In the genomic region with DNA sequence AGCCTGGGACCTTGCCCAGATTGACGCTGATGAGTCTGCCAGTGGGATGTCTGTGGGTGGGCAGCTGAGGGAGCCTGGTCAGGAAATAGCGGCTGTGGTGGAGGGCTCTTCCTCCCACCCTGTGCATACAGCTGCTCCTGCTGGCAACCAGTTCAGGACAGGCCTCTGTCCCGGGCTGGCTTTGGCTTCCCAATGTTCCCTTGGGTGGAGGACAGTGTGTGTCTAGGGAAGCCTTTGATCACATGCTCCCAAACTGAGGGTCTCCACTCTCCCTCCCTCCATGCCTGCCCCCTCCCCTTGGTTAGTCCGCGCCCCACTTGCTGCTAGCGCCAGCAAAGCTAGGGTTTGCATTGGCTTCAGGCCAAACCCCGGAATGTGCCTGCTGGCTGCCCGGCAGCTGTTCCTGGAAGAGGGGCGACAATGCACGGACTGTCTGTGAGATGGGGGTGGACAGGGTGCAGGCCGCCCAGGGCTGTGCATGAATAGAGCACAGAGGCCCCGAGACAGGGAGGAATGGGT, we compare ENCODE assay signal across 9 mouse cellular contexts. TPM values are rescaled to one million over a fixed set of nuclear protein-coding genes. Genes with fewer than 3 reads are reported as not detected.
DNase-seq lines count a peak whose midpoint lies in the region; ATAC-seq lines count a peak whose summit lies in the region.
"Had no signal": no experiment of that assay in that cellular context is flagged by ENCODE, and none has a peak within 500 bp of the region (broad histone marks: within the 10 kb centered on the region; RNA-seq: fewer than 3 reads in every experiment).

No protein-coding gene starts in this region.

- peaks cover 50% of the 10 kb centered on the region for H3K4me1 ChIP-seq in kidney, embryonic 15.5 days
- H3K4me1 ChIP-seq in kidney, embryonic 14.5 days (ENCODE audit: control insufficient read depth, insufficient read depth, low read length), result peaks cover 19% of the 10 kb centered on the region
- no peaks in the 10 kb centered on the region for H3K4me1 ChIP-seq in embryonic facial prominence, embryonic 11.5 days (ENCODE audit: control insufficient read depth, insufficient read depth, low read length)
- H3K4me1 ChIP-seq in heart, embryonic 16.5 days (ENCODE audit: control insufficient read depth, insufficient read depth, low read length), result peaks cover 19% of the 10 kb centered on the region
- H3K4me1 ChIP-seq in limb, embryonic 12.5 days (replicated peaks), result peaks cover 51% of the 10 kb centered on the region
- peaks cover 8% of the 10 kb centered on the region; the same call in 1 of the 2 replicates for H3K4me1 ChIP-seq in liver, embryonic 11.5 days (replicated peaks; ENCODE audit: control insufficient read depth, insufficient read depth, low read length)

- 0 out of 2 replicates have a peak, but pooled peaks have one; percentile 30 for ATAC-seq in kidney, embryonic 15.5 days (replicated peaks; ENCODE audit: low FRiP score)
- no peak for ATAC-seq in kidney, embryonic 14.5 days (ENCODE audit: low FRiP score, low TSS enrichment)
- ATAC-seq in embryonic facial prominence, embryonic 11.5 days (replicated peaks; ENCODE audit: insufficient number of reproducible peaks, low FRiP score, low TSS enrichment, low read depth), result peak; percentile 25
- ATAC-seq in heart, embryonic 16.5 days (replicated peaks; ENCODE audit: extremely low read depth, insufficient read depth, low FRiP score), result peak; percentile 58
- ATAC-seq in limb, embryonic 12.5 days (ENCODE audit: insufficient number of reproducible peaks, insufficient read depth, low FRiP score, low TSS enrichment, low read depth), result peak; percentile 79
- ATAC-seq in liver, embryonic 11.5 days (replicated peaks; ENCODE audit: low FRiP score), result no peak

- H3K27me3 ChIP-seq in kidney, embryonic 15.5 days, result no peaks in the 10 kb centered on the region
- no peaks in the 10 kb centered on the region for H3K27me3 ChIP-seq in kidney, embryonic 14.5 days (ENCODE audit: control insufficient read depth, insufficient read depth, low read length)
- no peaks in the 10 kb centered on the region for H3K27me3 ChIP-seq in embryonic facial prominence, embryonic 11.5 days (ENCODE audit: control insufficient read depth, insufficient read depth, low read length)
- no peaks in the 10 kb centered on the region for H3K27me3 ChIP-seq in heart, embryonic 16.5 days (ENCODE audit: control insufficient read depth, insufficient read depth, low read length)
- no peaks in the 10 kb centered on the region for H3K27me3 ChIP-seq in limb, embryonic 12.5 days
- H3K27me3 ChIP-seq in liver, embryonic 11.5 days (replicated peaks; ENCODE audit: control insufficient read depth, insufficient read depth, low read length), result peaks cover 3% of the 10 kb centered on the region; the same call in 1 of the 2 replicates

- WGBS in kidney, embryonic 15.5 days, result 44% methylated on average over 12 of the region's 12 CpGs
- 48% methylated on average over 12 of the region's 12 CpGs for WGBS in kidney, embryonic 14.5 days
- WGBS in embryonic facial prominence, embryonic 11.5 days, result 67% methylated on average over 12 of the region's 12 CpGs
- WGBS in heart, embryonic 16.5 days, result 23% methylated on average over 12 of the region's 12 CpGs
- WGBS in limb, embryonic 12.5 days, result 52% methylated on average over 12 of the region's 12 CpGs
- WGBS in liver, embryonic 11.5 days, result 65% methylated on average over 12 of the region's 12 CpGs

- H3K4me2 ChIP-seq in kidney, embryonic 15.5 days, result no peak overlapping the region
- H3K4me2 ChIP-seq in kidney, embryonic 14.5 days (replicated peaks; ENCODE audit: low read depth, low read length), result no peak overlapping the region
- no peak overlapping the region for H3K4me2 ChIP-seq in embryonic facial prominence, embryonic 11.5 days (ENCODE audit: low read depth, low read length)
- no peak overlapping the region for H3K4me2 ChIP-seq in heart, embryonic 16.5 days (ENCODE audit: low read depth, low read length)
- H3K4me2 ChIP-seq in limb, embryonic 12.5 days, result 0 out of 2 replicates have a peak overlapping the region, but pooled peaks have one; percentile 10
- H3K4me2 ChIP-seq in liver, embryonic 11.5 days, result no peak overlapping the region

- no peak overlapping the region for H3K4me3 ChIP-seq in kidney, embryonic 15.5 days (replicated peaks)
- H3K4me3 ChIP-seq in kidney, embryonic 14.5 days (ENCODE audit: low read length), result no peak overlapping the region
- no peak overlapping the region for H3K4me3 ChIP-seq in embryonic facial prominence, embryonic 11.5 days (ENCODE audit: low read depth, low read length)
- H3K4me3 ChIP-seq in heart, embryonic 16.5 days (ENCODE audit: low read length), result no peak overlapping the region
- no peak overlapping the region for H3K4me3 ChIP-seq in limb, embryonic 12.5 days (replicated peaks)
- H3K4me3 ChIP-seq in liver, embryonic 11.5 days (ENCODE audit: low read depth, low read length), result no peak overlapping the region

- H3K27ac ChIP-seq in kidney, embryonic 15.5 days, result peak overlapping the region; percentile 49
- no peak overlapping the region for H3K27ac ChIP-seq in kidney, embryonic 14.5 days (ENCODE audit: low read depth, low read length)
- 0 out of 2 replicates have a peak overlapping the region, but pooled peaks have one; percentile 35 for H3K27ac ChIP-seq in embryonic facial prominence, embryonic 11.5 days (replicated peaks; ENCODE audit: low read depth, low read length)
- H3K27ac ChIP-seq in heart, embryonic 16.5 days (ENCODE audit: low read length), result peak overlapping the region; percentile 8
- peak overlapping the region; percentile 81 for H3K27ac ChIP-seq in limb, embryonic 12.5 days
- H3K27ac ChIP-seq in liver, embryonic 11.5 days (ENCODE audit: low read depth, low read length), result no peak overlapping the region

- no peaks in the 10 kb centered on the region for H3K9me3 ChIP-seq in kidney, embryonic 15.5 days (replicated peaks)
- H3K9me3 ChIP-seq in kidney, embryonic 14.5 days (ENCODE audit: control insufficient read depth, low read length), result no peaks in the 10 kb centered on the region
- no peaks in the 10 kb centered on the region for H3K9me3 ChIP-seq in embryonic facial prominence, embryonic 11.5 days (replicated peaks; ENCODE audit: control insufficient read depth, low read length)
- no peaks in the 10 kb centered on the region for H3K9me3 ChIP-seq in heart, embryonic 16.5 days (replicated peaks; ENCODE audit: control insufficient read depth, low read length)
- H3K9me3 ChIP-seq in limb, embryonic 12.5 days, result no peaks in the 10 kb centered on the region
- H3K9me3 ChIP-seq in liver, embryonic 11.5 days (ENCODE audit: control insufficient read depth, low read length), result no peaks in the 10 kb centered on the region

- H3K9ac ChIP-seq in kidney, embryonic 15.5 days, result no peak overlapping the region
- no peak overlapping the region for H3K9ac ChIP-seq in kidney, embryonic 14.5 days (ENCODE audit: low read depth, low read length)
- H3K9ac ChIP-seq in embryonic facial prominence, embryonic 11.5 days (replicated peaks; ENCODE audit: low read length), result no peak overlapping the region
- H3K9ac ChIP-seq in heart, embryonic 16.5 days (ENCODE audit: low read length), result peak overlapping the region; percentile 21; the same call in 1 of the 2 replicates
- H3K9ac ChIP-seq in limb, embryonic 12.5 days (replicated peaks), result no peak overlapping the region
- H3K9ac ChIP-seq in liver, embryonic 11.5 days (ENCODE audit: low read depth, low read length), result no peak overlapping the region

- no peaks in the 10 kb centered on the region for H3K36me3 ChIP-seq in kidney, embryonic 15.5 days
- no peaks in the 10 kb centered on the region for H3K36me3 ChIP-seq in kidney, embryonic 14.5 days (ENCODE audit: control insufficient read depth, insufficient read depth, low read length)
- no peaks in the 10 kb centered on the region for H3K36me3 ChIP-seq in embryonic facial prominence, embryonic 11.5 days (replicated peaks; ENCODE audit: control insufficient read depth, insufficient read depth, low read depth, low read length)
- no peaks in the 10 kb centered on the region for H3K36me3 ChIP-seq in heart, embryonic 16.5 days (ENCODE audit: control insufficient read depth, insufficient read depth)
- no peaks in the 10 kb centered on the region for H3K36me3 ChIP-seq in limb, embryonic 12.5 days
- H3K36me3 ChIP-seq in liver, embryonic 11.5 days (ENCODE audit: control insufficient read depth, insufficient read depth, low read length), result no peaks in the 10 kb centered on the region

- DNase-seq in embryonic facial prominence, embryonic 11.5 days (ENCODE audit: low spot score), result no peak
- peak; percentile 82 for DNase-seq in right cerebral cortex, postnatal 10 days (ENCODE audit: low spot score in 2 of 2)
- no peak for DNase-seq in liver, embryonic 11.5 days (ENCODE audit: low spot score)
- DNase-seq in spleen, postnatal 14 days (ENCODE audit: low spot score in 2 of 2), result no peak

RNA-seq across cellular contexts. Expression of a gene that starts 4.4 kb away (rescaled TPM):
- 0.62 and 1.3 TPM in 2 replicates for polyA plus RNA-seq in kidney, embryonic 15.5 days (2015; fragmentation: Nextera tagmentation; extraction: Ambion mirVana)
- polyA plus RNA-seq in kidney, embryonic 14.5 days (2014; fragmentation: Nextera tagmentation; extraction: Ambion mirVana), result not detected in 2 replicates
- polyA plus RNA-seq in embryonic facial prominence, embryonic 11.5 days (2014; fragmentation: Nextera tagmentation; extraction: Ambion mirVana), result 0.52 TPM in 1 of 2 replicates, not detected in the other
- polyA plus RNA-seq in heart, embryonic 16.5 days (2015; fragmentation: Nextera tagmentation; extraction: Ambion mirVana), result 0.17 and 0.32 TPM in 2 replicates
- polyA plus RNA-seq in limb, embryonic 12.5 days (2016; fragmentation: Nextera tagmentation; extraction: Ambion mirVana), result 0.60 TPM in 1 of 2 replicates, not detected in the other
- 0.41 and 0.42 TPM in 2 replicates for polyA plus RNA-seq in liver, embryonic 11.5 days (2014; fragmentation: Nextera tagmentation; extraction: Ambion mirVana)

RNA-seq across cellular contexts. Expression of a gene that starts 11.4 kb away (rescaled TPM):
- 19.0 and 45.8 TPM in 2 replicates for polyA plus RNA-seq in kidney, embryonic 15.5 days (2015; fragmentation: Nextera tagmentation; extraction: Ambion mirVana)
- polyA plus RNA-seq in kidney, embryonic 14.5 days (2014; fragmentation: Nextera tagmentation; extraction: Ambion mirVana), result 3.1 and 3.7 TPM in 2 replicates
- 1.4 and 2.7 TPM in 2 replicates for polyA plus RNA-seq in embryonic facial prominence, embryonic 11.5 days (2014; fragmentation: Nextera tagmentation; extraction: Ambion mirVana)
- 14.1 and 27.0 TPM in 2 replicates for polyA plus RNA-seq in heart, embryonic 16.5 days (2015; fragmentation: Nextera tagmentation; extraction: Ambion mirVana)
- polyA plus RNA-seq in limb, embryonic 12.5 days (2016; fragmentation: Nextera tagmentation; extraction: Ambion mirVana), result 14.4 and 15.3 TPM in 2 replicates
- polyA plus RNA-seq in liver, embryonic 11.5 days (2014; fragmentation: Nextera tagmentation; extraction: Ambion mirVana), result 1.9 and 3.7 TPM in 2 replicates

RNA-seq across cellular contexts. Expression of a gene that starts 30.4 kb away (rescaled TPM):
- 115 and 139 TPM in 2 replicates for polyA plus RNA-seq in kidney, embryonic 15.5 days (2015; fragmentation: Nextera tagmentation; extraction: Ambion mirVana)
- polyA plus RNA-seq in kidney, embryonic 14.5 days (2014; fragmentation: Nextera tagmentation; extraction: Ambion mirVana), result 92.8 and 124 TPM in 2 replicates
- polyA plus RNA-seq in embryonic facial prominence, embryonic 11.5 days (2014; fragmentation: Nextera tagmentation; extraction: Ambion mirVana), result 23.3 and 23.7 TPM in 2 replicates
- 73.5 and 83.5 TPM in 2 replicates for polyA plus RNA-seq in heart, embryonic 16.5 days (2015; fragmentation: Nextera tagmentation; extraction: Ambion mirVana)
- 30.2 and 30.3 TPM in 2 replicates for polyA plus RNA-seq in limb, embryonic 12.5 days (2016; fragmentation: Nextera tagmentation; extraction: Ambion mirVana)
- 19.2 and 20.7 TPM in 2 replicates for polyA plus RNA-seq in liver, embryonic 11.5 days (2014; fragmentation: Nextera tagmentation; extraction: Ambion mirVana)

RNA-seq across cellular contexts. Expression of a gene that starts 42.4 kb away (rescaled TPM):
- 294 and 312 TPM in 2 replicates for polyA plus RNA-seq in kidney, embryonic 15.5 days (2015; fragmentation: Nextera tagmentation; extraction: Ambion mirVana)
- 223 and 260 TPM in 2 replicates for polyA plus RNA-seq in kidney, embryonic 14.5 days (2014; fragmentation: Nextera tagmentation; extraction: Ambion mirVana)
- 163 and 197 TPM in 2 replicates for polyA plus RNA-seq in embryonic facial prominence, embryonic 11.5 days (2014; fragmentation: Nextera tagmentation; extraction: Ambion mirVana)
- 470 and 482 TPM in 2 replicates for polyA plus RNA-seq in heart, embryonic 16.5 days (2015; fragmentation: Nextera tagmentation; extraction: Ambion mirVana)
- 135 and 145 TPM in 2 replicates for polyA plus RNA-seq in limb, embryonic 12.5 days (2016; fragmentation: Nextera tagmentation; extraction: Ambion mirVana)
- polyA plus RNA-seq in liver, embryonic 11.5 days (2014; fragmentation: Nextera tagmentation; extraction: Ambion mirVana), result 316 and 340 TPM in 2 replicates

RNA-seq across cellular contexts. Expression of a gene that starts 47.8 kb away (rescaled TPM):
- polyA plus RNA-seq in kidney, embryonic 15.5 days (2015; fragmentation: Nextera tagmentation; extraction: Ambion mirVana), result 1.2 and 2.5 TPM in 2 replicates
- polyA plus RNA-seq in kidney, embryonic 14.5 days (2014; fragmentation: Nextera tagmentation; extraction: Ambion mirVana), result not detected in 2 replicates
- polyA plus RNA-seq in embryonic facial prominence, embryonic 11.5 days (2014; fragmentation: Nextera tagmentation; extraction: Ambion mirVana), result 2.0 TPM in 1 of 2 replicates, not detected in the other
- not detected in 2 replicates for polyA plus RNA-seq in heart, embryonic 16.5 days (2015; fragmentation: Nextera tagmentation; extraction: Ambion mirVana)
- polyA plus RNA-seq in limb, embryonic 12.5 days (2016; fragmentation: Nextera tagmentation; extraction: Ambion mirVana), result 0.63 and 3.4 TPM in 2 replicates
- not detected in 2 replicates for polyA plus RNA-seq in liver, embryonic 11.5 days (2014; fragmentation: Nextera tagmentation; extraction: Ambion mirVana)
- polyA plus RNA-seq: large intestine, adult 2 months had no signal

Comparison
In these comparisons a context has a peak if more than half of its experiments do, and no peak if none do; other contexts are left out.
1. ATAC-seq: peak in kidney, embryonic 15.5 days (single experiment), embryonic facial prominence, embryonic 11.5 days (single experiment), heart, embryonic 16.5 days (single experiment) and limb, embryonic 12.5 days (single experiment); none in kidney, embryonic 14.5 days (single experiment) and liver, embryonic 11.5 days (single experiment).
2. H3K27ac ChIP-seq: peak in kidney, embryonic 15.5 days (single experiment), embryonic facial prominence, embryonic 11.5 days (single experiment), heart, embryonic 16.5 days (single experiment) and limb, embryonic 12.5 days (single experiment); none in kidney, embryonic 14.5 days (single experiment) and liver, embryonic 11.5 days (single experiment).
3. DNase-seq: peak in right cerebral cortex, postnatal 10 days (2 of 2); none in embryonic facial prominence, embryonic 11.5 days (single experiment), liver, embryonic 11.5 days (single experiment) and spleen, postnatal 14 days (0 of 2).